Mouse (Mus musculus) megakaryocyte, embryonic 14.5 days (primary cell): ENCODE measurements around the gene Hoxb4. TPM values are rescaled to one million over a fixed set of nuclear protein-coding genes. Genes with fewer than 3 reads are reported as not detected.

Experiments
- H3K27me3 ChIP-seq: replicated peaks from 2 replicates; pipeline ENCODE3; 2012; ENCODE audit warnings: inconsistent platforms
- H3K36me3 ChIP-seq: replicated peaks from 2 replicates; pipeline ENCODE3; 2012; ENCODE audit warnings: low read length, inconsistent platforms, mixed read lengths
- H3K4me1 ChIP-seq: 2 replicates; pipeline ENCODE4 v1.6.1; 2012; ENCODE audit warnings: inconsistent platforms
- H3K4me3 ChIP-seq: replicated peaks from 2 replicates; pipeline ENCODE3; 2012; ENCODE audit warnings: moderate library complexity, mild to moderate bottlenecking, inconsistent platforms
- H3K9me3 ChIP-seq: 2 replicates; pipeline ENCODE4 v1.6.1; 2012; ENCODE audit warnings: inconsistent platforms
- FLI1 ChIP-seq: IDR thresholded peaks from 2 replicates; pipeline ENCODE4 v1.6.1; 2012; ENCODE audit warnings: low read length, inconsistent platforms, mixed read lengths
- GATA1 ChIP-seq: IDR thresholded peaks from 3 replicates; pipeline ENCODE4 v1.6.1; 2012; ENCODE audit warnings: mixed read lengths, low read length, inconsistent platforms, borderline replicate concordance
- polyA plus RNA-seq: library from polyadenylated mRNA; stranded (reverse); fragments of >175 nt; gene quantifications from 2 replicates; pipeline ENCODE4 v1.2.3, GENCODE M21; 2012; ENCODE audit warnings: low replicate concordance; ENCODE audit not compliant: insufficient read depth

Hoxb4 gene
- polyA plus RNA-seq, 1 experiment = 4.5 TPM

DNA sequence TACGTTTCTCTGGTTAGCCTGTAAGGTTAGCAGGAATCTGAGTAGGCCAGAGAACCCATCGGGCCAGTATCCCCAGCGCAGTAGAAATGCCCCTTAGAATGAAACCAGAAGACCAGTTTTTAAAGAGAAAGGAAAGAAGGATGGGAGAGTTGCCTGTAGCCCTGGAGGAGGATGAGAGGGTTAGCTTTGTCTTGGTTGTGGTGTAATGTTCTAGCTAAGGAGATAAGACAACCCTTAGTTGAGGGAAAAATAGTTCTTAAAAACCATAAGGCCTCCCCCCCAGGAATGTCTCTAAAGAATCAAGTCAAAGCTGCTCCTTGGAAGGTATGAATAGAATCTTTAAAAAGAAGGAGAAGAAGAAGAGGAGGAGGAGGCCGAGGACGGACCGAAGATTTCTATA, 4.7 kb downstream of the Hoxb4 start:
- TF ChIP-seq FLI1 (no peak), GATA1 (no peak)
- Histone ChIP-seq H3K4me1 (peaks cover 21% of the 10 kb centered on the region), H3K9me3 (no peaks in the 10 kb centered on the region), H3K27me3 (peaks cover 63% of the 10 kb centered on the region), H3K4me3 (no peak overlapping the region), H3K36me3 (no peaks in the 10 kb centered on the region)

DNA sequence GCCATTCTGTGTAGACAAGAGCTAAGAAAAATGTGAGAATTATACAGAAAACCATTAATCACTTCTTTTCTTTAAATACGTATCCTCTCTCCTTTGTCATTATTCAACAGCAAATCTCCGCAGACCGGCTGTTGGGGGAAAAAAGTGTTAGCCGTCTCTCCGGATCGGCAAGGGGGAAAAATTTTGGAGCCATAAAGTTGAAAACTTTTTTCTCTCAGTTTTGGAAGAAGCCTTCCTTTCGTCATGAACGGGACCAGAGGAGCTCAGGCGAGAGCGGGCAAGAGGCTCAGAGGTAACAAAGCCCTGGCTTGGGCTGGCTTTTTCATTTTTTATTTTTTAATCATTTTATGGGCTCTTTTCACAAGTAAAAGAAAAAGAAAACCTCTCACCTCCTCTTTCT, 5.1 kb downstream of the Hoxb4 start, which contains the start of gene Hoxb3:
Gene Hoxb3 (plus strand): TSS at position 173 of the 400 bp plus-strand sequence.
- TF ChIP-seq FLI1 (no peak), GATA1 (no peak)
- Histone ChIP-seq H3K36me3 (no peaks in the 10 kb centered on the region), H3K27me3 (peaks cover 62% of the 10 kb centered on the region), H3K9me3 (no peaks in the 10 kb centered on the region), H3K4me3 (no peak within 1 kb of the TSS), H3K4me1 (peaks cover 17% of the 10 kb centered on the region)

GRCm38 (mm10) chr11:96324125-96324524, 6.1 kb downstream of the Hoxb4 start:
- Histone ChIP-seq H3K4me3 (no peak overlapping the region), H3K9me3 (no peaks in the 10 kb centered on the region), H3K4me1 (peaks cover 9% of the 10 kb centered on the region), H3K27me3 (peaks cover 62% of the 10 kb centered on the region), H3K36me3 (no peaks in the 10 kb centered on the region)
- TF ChIP-seq GATA1 (no peak), FLI1 (no peak)

GRCm38 (mm10) chr11:96324965-96325364, 6.9 kb downstream of the Hoxb4 start:
- no peak for TF ChIP-seq FLI1
- no peak for TF ChIP-seq GATA1
- H3K9me3 ChIP-seq = no peaks in the 10 kb centered on the region
- H3K4me1 ChIP-seq = peaks cover under 1% of the 10 kb centered on the region; the same call in 1 of the 2 replicates
- H3K4me3 ChIP-seq = no peak overlapping the region
- H3K36me3 ChIP-seq = no peaks in the 10 kb centered on the region
- H3K27me3 ChIP-seq = peaks cover 60% of the 10 kb centered on the region

DNA sequence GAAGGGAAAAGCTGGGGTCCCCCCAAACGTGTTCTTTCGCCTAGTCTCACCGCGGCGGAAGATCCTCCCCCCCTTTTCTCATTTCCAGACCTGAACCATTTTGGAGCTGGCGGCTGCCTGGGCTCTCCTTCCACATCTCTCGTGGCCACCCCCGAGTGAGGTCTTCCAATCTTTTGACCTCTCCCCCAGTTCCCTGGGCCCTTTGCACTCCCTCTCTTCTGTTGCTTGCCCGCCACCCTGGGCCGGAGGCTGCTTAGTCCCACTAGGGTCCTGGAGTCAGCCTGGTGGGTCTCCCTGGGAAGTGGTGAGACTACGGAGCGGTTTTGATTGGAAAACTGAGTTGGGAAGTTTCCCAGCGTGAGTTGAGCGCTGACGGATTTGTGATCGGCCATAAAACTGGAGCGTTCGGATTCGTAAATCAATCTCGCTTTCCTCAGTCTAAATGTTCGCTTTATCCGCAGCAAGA, 7.7 kb downstream of the Hoxb4 start:
- no peaks in the 10 kb centered on the region for H3K4me1 ChIP-seq
- no peak overlapping the region for H3K4me3 ChIP-seq
- H3K27me3 ChIP-seq = peaks cover 63% of the 10 kb centered on the region
- TF ChIP-seq FLI1 (no peak), GATA1 (no peak)
- H3K9me3 ChIP-seq = no peaks in the 10 kb centered on the region
- H3K36me3 ChIP-seq = no peaks in the 10 kb centered on the region

GRCm38 (mm10) chr11:96326705-96327104, 8.6 kb downstream of the Hoxb4 start:
- H3K4me3 ChIP-seq = no peak overlapping the region
- no peaks in the 10 kb centered on the region for H3K36me3 ChIP-seq
- H3K9me3 ChIP-seq = no peaks in the 10 kb centered on the region
- peaks cover 68% of the 10 kb centered on the region for H3K27me3 ChIP-seq
- no peak for TF ChIP-seq FLI1
- no peak for TF ChIP-seq GATA1
- no peaks in the 10 kb centered on the region for H3K4me1 ChIP-seq

- TF ChIP-seq GATA1 (no peak), FLI1 (no peak)
- no peaks in the 10 kb centered on the region for H3K36me3 ChIP-seq
- H3K27me3 ChIP-seq = peaks cover 72% of the 10 kb centered on the region
- H3K4me3 ChIP-seq = no peak overlapping the region
- no peaks in the 10 kb centered on the region for H3K9me3 ChIP-seq
- H3K4me1 ChIP-seq = no peaks in the 10 kb centered on the region
These were observed 9.1 kb downstream of the Hoxb4 start for GRCm38 (mm10) chr11:96327122-96327521.

DNA sequence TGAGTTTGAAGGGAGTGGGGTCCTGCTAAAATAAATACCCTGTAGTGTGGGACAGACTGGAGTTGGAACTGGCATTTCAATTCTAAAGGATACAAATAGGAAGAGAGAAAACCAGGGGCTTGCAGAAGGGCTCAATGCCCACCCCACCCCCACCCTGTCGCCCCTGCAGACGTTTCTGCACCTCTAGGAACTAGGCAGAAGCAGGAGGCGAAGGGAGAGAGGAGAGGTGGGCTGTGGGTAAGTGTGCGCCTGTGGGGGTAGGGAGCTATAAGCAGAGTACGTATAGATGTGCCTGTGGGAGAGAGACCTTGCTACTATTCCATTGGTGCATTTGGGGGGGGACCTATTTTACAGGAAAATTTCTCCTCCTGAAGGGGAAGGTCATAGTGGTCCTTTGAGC, 9.7 kb downstream of the Hoxb4 start:
- H3K27me3 ChIP-seq = peaks cover 74% of the 10 kb centered on the region
- no peaks in the 10 kb centered on the region for H3K4me1 ChIP-seq
- TF ChIP-seq FLI1 (no peak), GATA1 (no peak)
- H3K4me3 ChIP-seq = no peak overlapping the region
- no peaks in the 10 kb centered on the region for H3K9me3 ChIP-seq
- H3K36me3 ChIP-seq = no peaks in the 10 kb centered on the region

DNA sequence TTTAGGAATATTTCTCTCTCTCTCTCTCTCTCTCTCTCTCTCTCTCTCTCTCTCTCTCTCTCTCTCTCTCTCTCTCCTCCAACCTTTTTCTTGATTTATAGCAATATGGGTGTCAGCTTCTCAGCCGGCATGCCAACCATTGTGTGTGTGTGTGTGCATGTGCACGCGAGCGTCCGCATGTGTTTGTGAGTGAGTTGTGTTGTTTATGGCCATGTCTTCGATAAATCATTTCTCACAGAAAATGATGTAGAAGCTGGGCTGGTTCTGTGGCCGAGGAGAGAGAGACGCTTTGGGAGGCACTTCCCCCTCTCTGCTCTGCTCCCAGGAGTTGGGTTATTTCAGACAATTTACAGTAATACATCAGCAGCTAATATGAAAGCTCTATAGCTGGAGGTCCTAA, 10.5 kb downstream of the Hoxb4 start:
- peaks cover 80% of the 10 kb centered on the region for H3K27me3 ChIP-seq
- TF ChIP-seq GATA1 = no peak
- TF ChIP-seq FLI1 = no peak

GRCm38 (mm10) chr11:96332105-96332504, 14.0 kb downstream of the Hoxb4 start:
- H3K36me3 ChIP-seq = no peaks in the 10 kb centered on the region
- H3K9me3 ChIP-seq = no peaks in the 10 kb centered on the region
- H3K4me3 ChIP-seq = no peak overlapping the region
- no peaks in the 10 kb centered on the region for H3K4me1 ChIP-seq
- TF ChIP-seq FLI1 = no peak
- no peak for TF ChIP-seq GATA1
- peaks cover 87% of the 10 kb centered on the region for H3K27me3 ChIP-seq

More for the DNA sequence above, 10.5 kb downstream of the Hoxb4 start:
- Histone ChIP-seq H3K4me1 (no peaks in the 10 kb centered on the region), H3K36me3 (no peaks in the 10 kb centered on the region), H3K4me3 (no peak overlapping the region), H3K9me3 (no peaks in the 10 kb centered on the region)

DNA sequence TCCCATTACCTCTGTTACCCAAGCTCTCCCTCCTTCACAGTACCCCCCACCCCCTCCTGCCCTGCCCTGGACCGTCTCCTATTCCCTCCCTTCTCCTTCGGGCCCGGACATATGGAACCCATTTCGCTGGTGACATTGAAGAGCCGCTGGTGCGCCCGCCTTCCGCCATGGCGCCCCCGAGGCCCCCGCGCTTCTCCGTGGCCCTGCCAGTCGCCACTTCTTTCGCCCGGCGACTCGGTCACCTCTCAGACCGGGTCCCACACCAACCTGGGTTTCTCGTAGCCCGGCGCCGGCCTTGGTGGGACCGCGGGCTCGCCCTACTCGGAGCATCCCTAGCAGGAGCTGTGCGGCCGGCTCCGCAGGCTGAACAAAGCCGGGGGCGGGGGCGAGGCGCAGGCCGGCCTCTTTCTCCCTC, 14.6 kb downstream of the Hoxb4 start:
- Histone ChIP-seq H3K4me1 (no peaks in the 10 kb centered on the region), H3K9me3 (no peaks in the 10 kb centered on the region), H3K36me3 (no peaks in the 10 kb centered on the region), H3K4me3 (no peak overlapping the region), H3K27me3 (peaks cover 87% of the 10 kb centered on the region)
- TF ChIP-seq GATA1 (no peak), FLI1 (no peak)
